Mouse (Mus musculus) MEL (cell line): ENCODE results near the gene Sergef. TPM values are rescaled to one million over a fixed set of nuclear protein-coding genes. Genes with fewer than 3 reads are reported as not detected.

Experiments used
- DNase-seq: peaks from one replicate; pipeline ENCODE4 v3.0.0; 2011; ENCODE audit warnings: low read depth, low spot score
- H3K27ac ChIP-seq: 2 replicates; pipeline ENCODE4 v1.5.1; 2012; ENCODE audit warnings: low read depth, mild to moderate bottlenecking, control low read depth, low read length, moderate library complexity; ENCODE audit not compliant: control insufficient read depth
- H3K27me3 ChIP-seq, 2 experiments: fragments of 150-350 bp in 1 of 2; sonication (generic) in 1 of 2; 2 replicates each; pipeline ENCODE4 v1.6.1; 2012; ENCODE audit warnings: low read length in 2 of 2, mild to moderate bottlenecking in 2 of 2, improper control_type of control experiment in 1 of 2, moderate library complexity in 1 of 2; ENCODE audit not compliant: insufficient read depth in 2 of 2, control insufficient read depth in 1 of 2
- H3K36me3 ChIP-seq, 2 experiments: 2 replicates each; pipeline ENCODE4 v1.6.1; 2012 to 2014; ENCODE audit warnings: low read length in 2 of 2, improper control_type of control experiment in 1 of 2, inconsistent platforms in 1 of 2, mild to moderate bottlenecking in 1 of 2; ENCODE audit not compliant: insufficient read depth in 2 of 2, control insufficient read depth in 1 of 2
- H3K4me1 ChIP-seq, 2 experiments: fragments of 150-350 bp in 1 of 2; sonication (generic) in 1 of 2; 2 replicates each; pipeline ENCODE4 v1.6.1; 2012; ENCODE audit warnings: low read length in 2 of 2, improper control_type of control experiment in 1 of 2, mild to moderate bottlenecking in 1 of 2; ENCODE audit not compliant: insufficient read depth in 2 of 2, control insufficient read depth in 1 of 2
- H3K4me3 ChIP-seq, 2 experiments: fragments of 150-350 bp in 1 of 2; sonication (generic) in 1 of 2; 2 replicates each; pipeline ENCODE4 v1.5.1; 2012; ENCODE audit warnings: low read depth in 2 of 2, low read length in 2 of 2, mild to moderate bottlenecking in 2 of 2, moderate library complexity in 2 of 2, control low read depth in 1 of 2, improper control_type of control experiment in 1 of 2; ENCODE audit not compliant: control insufficient read depth in 1 of 2, insufficient read depth in 1 of 2
- H3K79me2 ChIP-seq: 2 replicates; pipeline ENCODE4 v1.6.1; 2012; ENCODE audit warnings: mild to moderate bottlenecking, low read length, moderate library complexity; ENCODE audit not compliant: control insufficient read depth, poor library complexity, insufficient read depth
- H3K9ac ChIP-seq: 2 replicates; pipeline ENCODE4 v1.6.1; 2012; ENCODE audit warnings: low read depth, mild to moderate bottlenecking, control low read depth, low read length, moderate library complexity; ENCODE audit not compliant: control insufficient read depth, poor library complexity, severe bottlenecking
- H3K9me3 ChIP-seq: fragments of 150-350 bp; sonication (generic); replicated peaks from 2 replicates; pipeline ENCODE4 v1.6.1; 2012; ENCODE audit warnings: mild to moderate bottlenecking, low read length, improper control_type of control experiment, moderate library complexity; ENCODE audit not compliant: insufficient read depth
- CHD1 ChIP-seq: IDR thresholded peaks from 2 replicates; pipeline ENCODE4 v1.6.1; 2012; ENCODE audit warnings: low read depth, mild to moderate bottlenecking, inconsistent platforms, low read length, improper control_type of control experiment
- CHD2 ChIP-seq: IDR thresholded peaks from 2 replicates; pipeline ENCODE4 v1.6.1; 2011; ENCODE audit warnings: low read length, improper control_type of control experiment
- ELF1 ChIP-seq: IDR thresholded peaks from 2 replicates; pipeline ENCODE4 v1.6.1; 2014; ENCODE audit warnings: low read depth, mild to moderate bottlenecking, inconsistent platforms, low read length, improper control_type of control experiment, moderate library complexity
- EP300 ChIP-seq, 2 experiments: IDR thresholded peaks; 2 replicates each; pipeline ENCODE4 v1.6.1; 2011; ENCODE audit warnings: improper control_type of control experiment in 2 of 2, low read length in 2 of 2, low read depth in 1 of 2, mild to moderate bottlenecking in 1 of 2
- GABPA ChIP-seq: IDR thresholded peaks from 2 replicates; pipeline ENCODE4 v1.6.1; 2012; ENCODE audit warnings: low read depth, mild to moderate bottlenecking, inconsistent platforms, low read length, improper control_type of control experiment, moderate library complexity
- HCFC1 ChIP-seq: IDR thresholded peaks from 2 replicates; pipeline ENCODE4 v1.6.1; 2012; ENCODE audit warnings: low read depth, mild to moderate bottlenecking, inconsistent platforms, low read length, improper control_type of control experiment, moderate library complexity
- JUND ChIP-seq: IDR thresholded peaks from 2 replicates; pipeline ENCODE4 v1.6.1; 2011; ENCODE audit warnings: low read depth, mild to moderate bottlenecking, improper control_type of control experiment, low read length
- MAFK ChIP-seq: IDR thresholded peaks from 2 replicates; pipeline ENCODE4 v1.6.1; 2011; ENCODE audit warnings: low read depth, mild to moderate bottlenecking, low read length, improper control_type of control experiment, borderline replicate concordance
- MYC ChIP-seq: IDR thresholded peaks from 2 replicates; pipeline ENCODE4 v1.6.1; 2011; ENCODE audit warnings: low read depth, mild to moderate bottlenecking, low read length, improper control_type of control experiment, moderate library complexity
- NELFE ChIP-seq: IDR thresholded peaks from 2 replicates; pipeline ENCODE4 v1.6.1; 2011; ENCODE audit warnings: low read depth, low read length, improper control_type of control experiment
- RCOR1 ChIP-seq: IDR thresholded peaks from 2 replicates; pipeline ENCODE4 v1.6.1; 2012; ENCODE audit warnings: low read depth, mild to moderate bottlenecking, inconsistent platforms, low read length, improper control_type of control experiment
- TAL1 ChIP-seq: IDR thresholded peaks from 2 replicates; pipeline ENCODE4 v1.6.1; 2012; ENCODE audit warnings: mild to moderate bottlenecking, inconsistent platforms, low read length, moderate library complexity, mixed read lengths
- TCF12 ChIP-seq: IDR thresholded peaks from 2 replicates; pipeline ENCODE4 v1.6.1; 2014; ENCODE audit warnings: low read depth, mild to moderate bottlenecking, inconsistent platforms, low read length, improper control_type of control experiment, moderate library complexity
- UBTF ChIP-seq: IDR thresholded peaks from 2 replicates; pipeline ENCODE4 v1.6.1; 2012; ENCODE audit warnings: low read depth, mild to moderate bottlenecking, inconsistent platforms, low read length, improper control_type of control experiment, moderate library complexity, borderline replicate concordance; ENCODE audit not compliant: insufficient read depth
- USF2 ChIP-seq, 2 experiments: IDR thresholded peaks; 2 replicates each; pipeline ENCODE4 v1.6.1; 2011 to 2012; ENCODE audit warnings: improper control_type of control experiment in 2 of 2, low read length in 2 of 2, borderline replicate concordance in 1 of 2, inconsistent platforms in 1 of 2, low read depth in 1 of 2, mild to moderate bottlenecking in 1 of 2; ENCODE audit not compliant: insufficient read depth in 1 of 2
- ZC3H11A ChIP-seq: IDR thresholded peaks from 2 replicates; pipeline ENCODE4 v1.6.1; 2012; ENCODE audit warnings: low read depth, mild to moderate bottlenecking, inconsistent platforms, low read length, improper control_type of control experiment
- ZMIZ1 ChIP-seq: IDR thresholded peaks from 2 replicates; pipeline ENCODE4 v1.6.1; 2012; ENCODE audit warnings: low read depth, mild to moderate bottlenecking, inconsistent platforms, low read length, improper control_type of control experiment, moderate library complexity
- ZNF384 ChIP-seq: IDR thresholded peaks from 2 replicates; pipeline ENCODE4 v1.6.1; 2012; ENCODE audit warnings: low read depth, mild to moderate bottlenecking, inconsistent platforms, low read length, improper control_type of control experiment
- polyA plus RNA-seq, 2 experiments: library from polyadenylated mRNA; stranded (reverse) in 1 of 2; unstranded in 1 of 2; fragments of >175 nt in 1 of 2; fragments of >200 nt in 1 of 2; gene quantifications; 2 replicates each; pipeline versions ENCODE4 v1.2.1 to v1.2.4; 2012; ENCODE audit warnings: low replicate concordance in 2 of 2, low read depth in 1 of 2; ENCODE audit not compliant: insufficient read length in 2 of 2, insufficient read depth in 1 of 2, missing spikeins in 1 of 2
- total RNA-seq: library from RNA; depleted of rRNA; stranded (reverse); fragments of 300-350 nt; gene quantifications from 2 replicates; pipeline ENCODE4 v1.2.3, GENCODE M21; 2012

Gene Sergef
- total and polyA plus RNA-seq, 3 experiments = 7.6 to 11.7 TPM; not detected in 1

DNA sequence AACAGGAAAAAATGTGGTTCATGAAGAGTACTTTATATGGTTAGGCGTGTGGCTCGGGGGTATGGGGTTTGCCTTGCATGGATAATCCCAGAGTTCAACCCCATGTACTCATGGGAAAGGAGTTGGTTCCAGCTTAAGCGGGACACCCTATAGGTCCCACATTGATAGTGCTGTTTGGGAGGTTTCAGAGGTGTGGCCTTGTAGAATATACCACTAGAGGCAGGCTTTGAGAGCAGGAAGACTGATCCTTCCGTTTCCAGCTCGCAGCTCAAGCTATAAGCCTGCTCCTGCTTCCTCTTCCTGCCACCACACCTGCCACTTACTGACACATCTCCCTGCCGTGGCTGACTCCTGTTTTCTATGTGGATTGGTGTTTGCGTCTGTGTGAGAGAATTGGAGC, 116.4 kb downstream of the Sergef start:
- Histone ChIP-seq H3K27me3 (no peaks in the 10 kb centered on the region), H3K4me1 (peaks cover 7 to 15% of the 10 kb centered on the region in 2 experiments), H3K4me3 (no peak overlapping the region), H3K9me3 (no peaks in the 10 kb centered on the region), H3K36me3 (peaks cover 0 to 12% of the 10 kb centered on the region in 2 experiments; a peak in 2 of 4 replicates), H3K9ac (no peak overlapping the region), H3K79me2 (no peaks in the 10 kb centered on the region), H3K27ac (no peak overlapping the region)
- TF ChIP-seq MYC (no peak), GABPA (no peak), JUND (no peak), UBTF (no peak), ZC3H11A (no peak), TAL1 (no peak), ELF1 (no peak), ZNF384 (no peak), MAFK (no peak), ZMIZ1 (no peak), CHD1 (no peak), HCFC1 (no peak), RCOR1 (no peak), EP300 (IDR thresholded peaks at IDR 0.05; ENCODE audit: low read depth in 1 of 2, low read length in 2 of 2) (no peak), USF2 (IDR thresholded peaks at IDR 0.05; ENCODE audit: borderline replicate concordance in 1 of 2, insufficient read depth in 1 of 2, low read depth in 1 of 2, low read length in 2 of 2) (no peak), CHD2 (no peak)
- DNase-seq = no peak

- no peak overlapping the region for H3K27ac ChIP-seq
- H3K9me3 ChIP-seq = no peaks in the 10 kb centered on the region
- no peak overlapping the region for H3K4me3 ChIP-seq
- peaks cover 0 to 3% of the 10 kb centered on the region in 2 experiments; a peak in 2 of 4 replicates for H3K36me3 ChIP-seq
- no peaks in the 10 kb centered on the region for H3K27me3 ChIP-seq
- TF ChIP-seq NELFE (no peak), MYC (no peak), TCF12 (no peak), RCOR1 (no peak)
- no peak overlapping the region for H3K9ac ChIP-seq
- peaks cover 0 to 6% of the 10 kb centered on the region in 2 experiments; a peak in 2 of 4 replicates for H3K4me1 ChIP-seq
- no peaks in the 10 kb centered on the region for H3K79me2 ChIP-seq
- DNase-seq = no peak
These were observed 117.8 kb downstream of the Sergef start for GRCm38 (mm10) chr7:46521794-46522193.
